Mouse (Mus musculus) R1 (cell line): ENCODE measurements around the gene Gm42688.

Source experiments
- DNase-seq: peaks from one replicate; pipeline ENCODE4 v3.0.0-alpha.2; 2018; ENCODE audit warnings: low read depth, low spot score

Gm42688 gene

GRCm38 (mm10) chr6:83101316-83101687 lies at the start of gene Gm42688, which contains the start of gene Ccdc142:
Gm42688 (plus strand) TSS chr6:83101617.
Ccdc142 (plus strand) TSS chr6:83101601.
- DNase-seq: peak; percentile 92

DNA sequence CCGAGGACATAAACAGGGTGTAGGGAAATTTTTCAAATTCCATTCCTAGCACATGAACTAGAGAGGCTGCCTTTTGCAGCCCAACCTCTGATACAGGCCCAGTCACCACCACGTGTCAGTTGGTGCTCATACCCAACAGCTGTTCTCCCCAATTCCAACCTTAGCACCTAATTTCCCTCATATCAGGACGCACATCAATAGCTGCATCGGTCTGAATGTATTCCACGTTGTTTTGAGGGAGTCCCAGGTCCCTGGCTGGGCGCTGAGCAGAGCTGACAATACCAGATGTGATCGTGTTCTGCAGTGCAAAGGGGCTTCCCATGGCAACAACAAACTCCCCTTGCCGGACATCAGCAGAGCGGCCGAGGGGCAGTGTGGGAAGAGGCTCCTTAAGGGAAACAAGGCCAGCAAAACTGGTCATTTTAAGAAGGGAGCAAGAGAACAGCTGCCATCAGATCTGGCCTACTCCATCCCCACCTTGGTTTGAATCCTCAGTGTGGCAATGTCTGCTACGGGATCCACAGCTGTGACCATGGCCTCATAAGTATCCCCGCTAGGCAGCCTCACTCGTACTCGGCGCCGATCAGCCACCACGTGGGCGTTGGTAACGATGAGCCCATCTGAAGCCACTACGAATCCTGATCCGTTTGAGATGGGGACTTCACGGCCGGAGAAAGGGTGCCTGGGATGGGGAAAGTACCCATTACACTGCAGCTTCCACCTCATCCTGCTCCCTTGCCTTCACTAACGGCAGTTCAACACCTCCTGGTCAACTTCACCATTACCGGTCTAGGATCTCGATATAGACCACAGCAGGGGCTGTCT lies 48.1 kb upstream of the Gm42688 start:
- peak; percentile 52 for DNase-seq

DNA sequence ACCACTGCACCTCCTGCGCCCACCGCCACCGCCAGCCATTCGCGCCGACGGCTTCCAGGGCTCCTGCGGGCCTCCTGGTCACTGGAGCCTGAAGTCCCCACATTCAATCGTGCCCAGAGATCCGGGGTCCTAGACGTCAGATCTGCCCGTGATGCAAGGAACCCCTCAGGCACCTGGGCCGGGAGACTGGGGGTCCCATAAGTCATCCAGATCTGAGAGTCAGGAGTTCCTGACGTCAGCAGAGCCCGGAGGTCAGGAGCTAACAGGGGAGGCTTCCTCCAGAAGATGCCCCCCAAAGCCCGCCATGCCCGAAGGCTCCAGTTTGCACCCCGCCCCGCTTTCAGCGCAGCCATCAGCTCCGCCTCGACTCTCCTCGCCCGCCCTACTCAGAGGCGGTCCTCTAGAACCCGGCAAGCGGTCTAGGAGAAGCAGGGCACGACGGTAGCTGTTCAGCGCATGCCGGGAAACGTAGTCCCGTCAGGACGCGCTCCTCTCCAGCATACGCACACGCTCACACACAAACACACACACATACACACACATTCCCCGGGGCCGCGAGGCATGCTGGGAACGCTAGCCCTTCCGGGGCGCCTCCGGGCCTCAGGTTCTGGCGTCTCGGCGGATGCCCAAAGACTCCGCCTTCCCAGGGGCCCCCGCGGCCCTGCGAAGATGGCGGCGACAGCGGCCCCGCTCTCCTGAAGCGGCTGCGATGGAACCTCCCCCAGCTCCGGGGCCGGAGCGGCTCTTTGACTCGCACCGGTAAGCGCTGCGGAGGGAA lies 47.2 kb upstream of the Gm42688 start, which contains the start of gene Aup1:
TSS of gene Aup1 (plus strand) at position 448 of the 778 bp plus-strand sequence.
- DNase-seq: peak; percentile 98

DNA sequence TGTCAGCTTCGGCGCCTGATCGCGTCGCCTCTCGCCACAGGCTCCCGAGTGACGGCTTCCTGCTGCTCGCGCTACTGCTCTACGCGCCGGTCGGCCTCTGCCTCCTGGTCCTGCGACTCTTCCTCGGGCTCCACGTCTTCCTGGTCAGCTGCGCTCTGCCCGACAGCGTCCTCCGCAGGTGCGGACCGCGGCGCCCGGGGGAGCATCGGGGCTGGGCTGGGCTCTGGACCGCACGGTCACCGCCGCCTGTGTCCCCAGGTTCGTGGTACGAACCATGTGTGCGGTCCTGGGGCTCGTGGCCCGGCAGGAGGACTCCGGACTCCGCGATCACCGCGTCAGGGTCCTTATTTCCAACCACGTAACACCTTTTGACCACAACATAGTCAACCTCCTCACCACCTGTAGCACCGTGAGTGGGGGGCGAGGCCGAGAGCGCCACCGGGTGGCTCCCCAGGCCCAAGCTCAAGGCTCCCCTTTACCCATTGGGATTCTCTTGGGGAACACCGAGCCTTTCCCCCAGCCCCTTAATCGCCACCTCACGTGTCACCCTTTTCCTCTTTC lies 46.5 kb upstream of the Gm42688 start, which contains the start of gene Htra2:
TSS of gene Htra2 (minus strand) at position 403 of the 561 bp plus-strand sequence.
- peak; percentile 42 for DNase-seq

- peak; percentile 94 for DNase-seq
Observed at GRCm38 (mm10) chr6:83057790-83058189, 43.6 kb upstream of the Gm42688 start, which contains the start of gene Dqx1. Dqx1 (plus strand) TSS chr6:83057844.

- no peak for DNase-seq
Observed at GRCm38 (mm10) chr6:83058725-83059124, 42.7 kb upstream of the Gm42688 start.

GRCm38 (mm10) chr6:83065995-83066394 lies 35.4 kb upstream of the Gm42688 start:
- peak; percentile 18 for DNase-seq

- DNase-seq: no peak
Observed at GRCm38 (mm10) chr6:83066441-83066840, 35.0 kb upstream of the Gm42688 start.

GRCm38 (mm10) chr6:83068221-83068620 lies 33.2 kb upstream of the Gm42688 start:
- DNase-seq: peak; percentile 60

DNA sequence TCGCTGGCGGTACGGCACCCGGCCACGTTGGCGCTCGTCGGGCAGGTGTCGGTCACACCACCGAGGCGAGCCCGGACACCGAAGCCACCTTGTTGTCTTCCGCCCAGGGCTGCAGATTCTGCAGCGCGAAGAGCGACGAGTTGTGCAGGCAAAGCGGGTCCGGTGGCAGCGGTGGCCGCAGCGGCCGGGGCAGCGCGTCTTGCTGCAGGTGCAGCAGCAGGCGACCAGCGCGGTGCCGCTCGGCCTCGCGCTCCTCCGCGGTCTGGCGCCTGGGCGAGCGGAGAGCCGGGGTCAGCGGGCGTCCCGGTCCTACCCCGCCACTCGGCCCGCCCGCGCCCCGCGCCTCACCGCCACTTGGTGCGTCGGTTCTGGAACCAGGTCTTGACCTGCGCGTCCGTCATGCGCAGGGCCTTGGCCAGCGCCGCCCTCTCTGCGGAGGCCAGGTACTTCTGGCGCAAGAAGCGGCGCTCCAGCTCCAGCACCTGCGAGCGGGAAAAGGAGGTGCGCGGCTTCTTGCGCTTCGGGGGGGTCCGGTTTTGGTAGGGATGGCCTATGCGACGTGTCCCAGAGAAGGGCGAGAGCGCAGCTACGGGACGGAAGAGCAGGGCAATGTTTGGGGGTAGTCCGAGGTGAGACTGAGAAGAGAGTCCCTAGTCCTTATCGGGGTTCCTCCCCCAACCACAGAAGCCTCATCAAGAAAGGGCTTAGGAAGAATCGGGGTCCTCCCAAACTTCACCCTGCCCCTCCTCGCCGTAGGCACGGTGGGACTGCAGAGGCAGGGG lies 32.5 kb upstream of the Gm42688 start:
- DNase-seq: peak; percentile 38

DNA sequence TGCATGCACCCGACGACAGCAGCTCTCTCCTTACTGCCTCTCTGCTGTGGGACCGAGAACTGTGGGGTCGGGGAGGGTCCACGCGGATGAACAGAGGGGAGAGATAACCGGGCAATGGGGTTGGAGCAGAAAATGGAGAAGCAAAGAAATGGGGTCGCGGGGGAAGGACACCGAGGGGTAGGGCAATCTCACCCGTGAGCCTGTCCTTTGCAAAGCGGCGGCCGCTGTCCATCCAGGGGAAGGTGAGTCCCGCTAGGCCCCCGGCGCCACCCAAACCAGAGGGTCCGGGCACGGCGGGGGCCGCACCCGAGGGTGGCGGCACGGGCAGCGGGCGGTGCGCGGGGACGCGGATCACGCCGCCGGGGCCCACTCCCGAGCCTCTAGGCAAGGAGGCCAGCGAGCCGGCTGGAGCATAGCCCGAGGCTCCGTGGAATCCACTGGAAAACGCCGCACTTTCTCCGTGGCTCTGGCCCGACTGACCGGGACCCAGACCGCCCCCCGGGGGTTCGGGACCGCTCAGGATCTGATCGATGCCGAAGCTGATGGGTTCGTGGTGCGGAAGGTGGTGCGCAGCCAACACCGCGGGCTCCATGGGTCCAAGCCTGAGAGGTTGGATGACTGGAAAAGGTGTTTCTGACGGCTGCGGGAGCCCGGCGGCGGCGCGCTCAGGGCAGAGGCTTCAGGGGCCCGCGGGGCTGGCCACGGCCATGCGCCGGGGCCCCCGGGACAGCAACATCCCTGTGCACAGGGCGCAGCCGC lies 31.8 kb upstream of the Gm42688 start:
- DNase-seq: peak; percentile 37

DNA sequence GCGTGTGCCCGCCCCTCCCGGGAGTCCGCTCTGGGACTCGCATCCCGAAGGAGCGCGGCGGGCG lies 31.3 kb upstream of the Gm42688 start, which contains the start of gene Tlx2:
TSS of gene Tlx2 (minus strand) at position 47 of the 64 bp plus-strand sequence.
- no peak for DNase-seq

DNA sequence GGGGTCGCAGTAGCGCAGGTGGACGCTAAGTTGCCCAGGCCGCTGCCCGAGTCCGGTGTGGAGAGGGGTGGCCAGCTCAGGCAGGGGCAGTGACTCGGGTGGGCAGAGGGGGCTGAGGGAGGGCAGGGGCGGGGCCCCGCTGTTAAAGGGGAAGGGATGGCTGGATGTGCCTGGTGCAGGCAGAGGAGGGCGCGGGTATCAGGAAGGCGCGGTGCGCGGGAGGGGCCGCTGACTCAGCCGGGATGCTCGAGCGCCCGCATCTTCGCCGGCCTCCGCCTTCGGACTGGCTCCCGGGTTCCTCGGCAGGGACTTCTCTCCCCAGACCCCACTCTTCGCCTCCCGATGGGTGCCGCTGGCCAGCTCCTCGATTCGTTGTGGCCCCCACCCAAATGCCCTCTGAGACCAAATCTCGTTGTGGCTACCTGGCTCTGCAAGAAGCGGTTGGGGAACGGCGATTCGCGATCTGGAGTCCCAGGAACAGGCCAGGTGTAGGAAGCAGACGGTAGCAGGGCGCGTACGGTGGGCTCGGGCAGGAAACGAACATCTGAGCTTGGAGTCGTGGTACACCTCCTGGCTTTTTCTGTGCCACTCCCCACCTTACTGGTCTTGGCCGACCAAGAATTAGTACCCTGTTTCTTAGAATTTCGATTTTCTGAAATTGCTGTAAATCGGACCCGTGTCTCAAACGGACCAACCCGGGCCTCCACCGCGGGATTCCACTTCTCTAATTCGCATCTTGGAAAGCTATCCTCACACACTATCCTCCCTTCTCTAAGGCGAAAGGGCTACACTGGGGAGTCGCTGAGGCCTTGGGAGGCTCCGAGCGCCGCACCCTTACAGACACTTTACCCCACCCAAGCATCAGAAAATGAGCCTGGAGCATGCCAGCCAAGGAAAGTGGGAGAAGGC lies 30.9 kb upstream of the Gm42688 start:
- DNase-seq: peak; percentile 48

GRCm38 (mm10) chr6:83071220-83071619 lies 30.2 kb upstream of the Gm42688 start:
- no peak for DNase-seq

GRCm38 (mm10) chr6:83074979-83075378 lies 26.4 kb upstream of the Gm42688 start:
- peak; percentile 28 for DNase-seq

DNA sequence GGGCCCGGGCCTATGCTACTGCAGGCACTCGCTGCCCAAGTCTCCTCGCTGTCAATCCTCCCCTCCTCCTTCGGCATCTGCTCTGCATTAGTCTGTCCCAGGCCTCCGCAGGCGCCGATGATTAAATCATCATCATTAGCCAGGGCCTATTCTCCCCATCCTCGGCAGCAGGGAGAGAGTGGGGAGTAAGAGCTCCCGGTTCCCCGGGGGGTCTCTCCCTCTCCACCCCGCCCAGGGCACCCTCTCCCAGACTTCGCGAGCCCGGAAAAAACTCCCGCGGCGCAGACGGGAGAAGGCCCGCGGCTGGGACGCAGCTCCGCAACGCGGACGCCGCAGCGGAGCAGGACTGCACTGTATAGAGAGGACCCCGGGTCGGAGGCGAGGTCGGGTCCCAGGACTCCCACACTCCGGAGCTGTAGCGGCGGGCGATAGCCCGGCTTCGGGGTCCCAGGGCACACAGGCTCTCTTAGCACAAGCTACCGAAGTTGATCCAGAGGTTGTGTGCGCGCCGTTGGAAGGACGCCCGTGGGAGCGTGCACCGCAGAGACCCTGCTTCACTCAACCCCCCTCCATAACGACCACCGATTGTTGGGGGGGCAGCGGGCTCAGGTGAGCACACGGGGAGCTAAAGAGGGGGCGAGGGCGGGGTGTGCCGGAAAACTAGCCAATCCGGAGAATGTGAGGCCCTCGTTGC lies 23.6 kb upstream of the Gm42688 start, which contains the start of gene Pcgf1:
TSS of gene Pcgf1 (plus strand) at position 240 of the 694 bp plus-strand sequence.
- DNase-seq: peak; percentile 63

DNA sequence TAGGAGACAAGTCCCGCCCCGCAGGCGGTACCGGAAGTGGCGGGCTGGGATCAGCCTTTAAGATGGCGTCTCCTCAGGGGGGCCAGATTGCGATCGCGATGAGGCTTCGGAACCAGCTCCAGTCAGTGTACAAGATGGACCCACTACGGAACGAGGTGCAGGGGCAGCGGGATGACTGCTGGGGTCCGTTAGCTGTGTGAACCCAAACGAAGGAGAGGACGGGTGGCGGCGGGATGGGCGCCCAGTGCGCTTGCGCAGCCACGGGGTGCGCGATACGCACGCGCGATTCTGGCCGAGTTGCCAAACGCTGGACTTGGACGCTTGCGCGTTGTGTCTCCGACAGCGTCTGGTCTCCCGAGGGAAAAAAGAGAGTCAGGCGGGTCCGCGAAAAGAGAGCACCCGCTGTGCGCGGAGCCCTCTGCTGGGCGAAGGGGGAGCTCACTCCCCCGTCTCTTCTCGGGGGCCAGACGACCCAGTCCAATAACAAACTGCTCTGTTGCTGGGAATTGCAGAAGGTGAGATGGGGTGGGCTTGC lies 23.0 kb upstream of the Gm42688 start:
- DNase-seq: peak; percentile 97

- no peak for DNase-seq
Observed at GRCm38 (mm10) chr6:83080210-83080609, 21.2 kb upstream of the Gm42688 start.

DNA sequence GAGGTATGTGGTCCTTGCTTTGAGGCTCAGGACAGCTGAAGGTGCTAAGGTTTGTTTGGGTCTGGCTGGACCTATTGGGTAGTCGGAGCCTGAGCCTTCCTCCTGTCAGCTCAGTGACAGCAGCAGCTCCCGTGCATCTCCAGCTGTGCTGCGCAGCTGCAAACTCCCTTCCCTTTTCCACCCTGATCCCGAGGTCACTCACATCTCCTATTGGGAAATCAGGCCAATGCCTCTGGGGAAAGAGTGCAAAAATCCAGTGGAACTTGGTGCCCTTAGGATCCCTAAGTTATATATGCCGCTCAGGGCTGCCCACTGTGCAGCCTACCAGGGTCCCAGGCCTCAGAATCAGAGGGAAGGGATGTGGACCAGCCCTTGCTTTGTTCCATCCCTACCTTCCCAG lies 17.9 kb upstream of the Gm42688 start:
- DNase-seq: no peak
